Mouse (Mus musculus): Measurements from ENCODE around the gene Prkar2b. TPM values are rescaled to one million over a fixed set of nuclear protein-coding genes. Genes with fewer than 3 reads are reported as not detected.

Gene Prkar2b
- total and polyA plus RNA-seq, 2 experiments from 2014 or later = 132 to 182 TPM

GRCm38 (mm10) chr12:31989726-31990125 is 71.4 kb downstream of the Prkar2b start:
- H3K36me3 ChIP-seq (ENCODE audit: insufficient read depth, low read length) = peaks cover 3% of the 10 kb centered on the region; the same call in 1 of the 2 replicates
- ATAC-seq (ENCODE audit: low FRiP score) = no peak
- TF ChIP-seq CTCF (IDR thresholded peaks at IDR 0.05) = no peak
- no peaks in the 10 kb centered on the region for H3K9me3 ChIP-seq (ENCODE audit: low read length)
- H3K9ac ChIP-seq (replicated peaks; ENCODE audit: low read length, poor library complexity, severe bottlenecking) = no peak overlapping the region
- no peaks in the 10 kb centered on the region for H3K27me3 ChIP-seq (ENCODE audit: insufficient read depth, low read length)
- DNase-seq (ENCODE audit: low spot score) = no peak
- no peak overlapping the region for H3K4me2 ChIP-seq (ENCODE audit: low read depth, low read length, poor library complexity, severe bottlenecking)
- no peak overlapping the region for H3K4me3 ChIP-seq (ENCODE audit: low read depth, low read length)
- H3K4me1 ChIP-seq (ENCODE audit: insufficient read depth, low read length) = no peaks in the 10 kb centered on the region
- H3K27ac ChIP-seq (ENCODE audit: low read depth, low read length) = no peak overlapping the region

GRCm38 (mm10) chr12:31986463-31986862 is 74.6 kb downstream of the Prkar2b start:
- Histone ChIP-seq H3K27ac (ENCODE audit: low read depth, low read length) (no peak overlapping the region), H3K4me1 (ENCODE audit: insufficient read depth, low read length) (no peaks in the 10 kb centered on the region), H3K9me3 (ENCODE audit: low read length) (no peaks in the 10 kb centered on the region), H3K9ac (replicated peaks; ENCODE audit: low read length, poor library complexity, severe bottlenecking) (no peak overlapping the region), H3K36me3 (ENCODE audit: insufficient read depth, low read length) (peaks cover 3% of the 10 kb centered on the region; the same call in 1 of the 2 replicates), H3K4me2 (ENCODE audit: low read depth, low read length, poor library complexity, severe bottlenecking) (no peak overlapping the region), H3K27me3 (ENCODE audit: insufficient read depth, low read length) (no peaks in the 10 kb centered on the region), H3K4me3 (ENCODE audit: low read depth, low read length) (no peak overlapping the region)
- DNase-seq (ENCODE audit: low spot score) (no peak), ATAC-seq (ENCODE audit: low FRiP score) (no peak)
- WGBS = 90% methylated on average over 2 of the region's 2 CpGs
- no peak for TF ChIP-seq CTCF (IDR thresholded peaks at IDR 0.05)

GRCm38 (mm10) chr12:31985738-31986137 is 75.4 kb downstream of the Prkar2b start:
- Histone ChIP-seq H3K9ac (replicated peaks; ENCODE audit: low read length, poor library complexity, severe bottlenecking) (no peak overlapping the region), H3K4me3 (ENCODE audit: low read depth, low read length) (no peak overlapping the region), H3K27ac (ENCODE audit: low read depth, low read length) (no peak overlapping the region), H3K9me3 (ENCODE audit: low read length) (no peaks in the 10 kb centered on the region), H3K36me3 (ENCODE audit: insufficient read depth, low read length) (peaks cover 3% of the 10 kb centered on the region; the same call in 1 of the 2 replicates), H3K4me1 (ENCODE audit: insufficient read depth, low read length) (no peaks in the 10 kb centered on the region), H3K27me3 (ENCODE audit: insufficient read depth, low read length) (no peaks in the 10 kb centered on the region), H3K4me2 (ENCODE audit: low read depth, low read length, poor library complexity, severe bottlenecking) (no peak overlapping the region)
- 90% methylated on average over 6 of the region's 6 CpGs for WGBS
- TF ChIP-seq CTCF (IDR thresholded peaks at IDR 0.05) = no peak
- ATAC-seq (ENCODE audit: low FRiP score) (no peak), DNase-seq (ENCODE audit: low spot score) (no peak)

GRCm38 (mm10) chr12:31984664-31985063 is 76.4 kb downstream of the Prkar2b start:
- no peak for TF ChIP-seq CTCF (IDR thresholded peaks at IDR 0.05)
- Histone ChIP-seq H3K27ac (ENCODE audit: low read depth, low read length) (peak overlapping the region; percentile 43; the same call in 1 of the 2 replicates), H3K36me3 (ENCODE audit: insufficient read depth, low read length) (peaks cover 3% of the 10 kb centered on the region; the same call in 1 of the 2 replicates), H3K4me1 (ENCODE audit: insufficient read depth, low read length) (no peaks in the 10 kb centered on the region), H3K9me3 (ENCODE audit: low read length) (no peaks in the 10 kb centered on the region), H3K4me3 (ENCODE audit: low read depth, low read length) (no peak overlapping the region), H3K27me3 (ENCODE audit: insufficient read depth, low read length) (no peaks in the 10 kb centered on the region), H3K4me2 (ENCODE audit: low read depth, low read length, poor library complexity, severe bottlenecking) (no peak overlapping the region), H3K9ac (replicated peaks; ENCODE audit: low read length, poor library complexity, severe bottlenecking) (no peak overlapping the region)
- WGBS = 77% methylated on average over 12 of the region's 12 CpGs
- ATAC-seq (ENCODE audit: low FRiP score) (no peak), DNase-seq (ENCODE audit: low spot score) (no peak)

- no peak for ATAC-seq (ENCODE audit: low FRiP score)
- DNase-seq (ENCODE audit: low spot score) = peak; percentile 28
- no peak overlapping the region for H3K4me3 ChIP-seq (ENCODE audit: low read depth, low read length)
- no peak overlapping the region for H3K4me2 ChIP-seq (ENCODE audit: low read depth, low read length, poor library complexity, severe bottlenecking)
- peak overlapping the region; percentile 43; the same call in 1 of the 2 replicates for H3K27ac ChIP-seq (ENCODE audit: low read depth, low read length)
- peaks cover 3% of the 10 kb centered on the region; the same call in 1 of the 2 replicates for H3K36me3 ChIP-seq (ENCODE audit: insufficient read depth, low read length)
- TF ChIP-seq CTCF (IDR thresholded peaks at IDR 0.05) = no peak
- H3K27me3 ChIP-seq (ENCODE audit: insufficient read depth, low read length) = no peaks in the 10 kb centered on the region
- no peaks in the 10 kb centered on the region for H3K9me3 ChIP-seq (ENCODE audit: low read length)
- 56% methylated on average over 2 of the region's 2 CpGs for WGBS
- no peaks in the 10 kb centered on the region for H3K4me1 ChIP-seq (ENCODE audit: insufficient read depth, low read length)
- H3K9ac ChIP-seq (replicated peaks; ENCODE audit: low read length, poor library complexity, severe bottlenecking) = no peak overlapping the region
Measured at GRCm38 (mm10) chr12:31984206-31984605, 76.9 kb downstream of the Prkar2b start.

GRCm38 (mm10) chr12:31983769-31984168 is 77.3 kb downstream of the Prkar2b start:
- Histone ChIP-seq H3K27me3 (ENCODE audit: insufficient read depth, low read length) (no peaks in the 10 kb centered on the region), H3K4me1 (ENCODE audit: insufficient read depth, low read length) (no peaks in the 10 kb centered on the region), H3K4me2 (ENCODE audit: low read depth, low read length, poor library complexity, severe bottlenecking) (no peak overlapping the region), H3K9ac (replicated peaks; ENCODE audit: low read length, poor library complexity, severe bottlenecking) (no peak overlapping the region), H3K36me3 (ENCODE audit: insufficient read depth, low read length) (peaks cover 6% of the 10 kb centered on the region; the same call in 1 of the 2 replicates), H3K4me3 (ENCODE audit: low read depth, low read length) (no peak overlapping the region), H3K27ac (ENCODE audit: low read depth, low read length) (no peak overlapping the region), H3K9me3 (ENCODE audit: low read length) (no peaks in the 10 kb centered on the region)
- TF ChIP-seq CTCF (IDR thresholded peaks at IDR 0.05) = no peak
- ATAC-seq (ENCODE audit: low FRiP score) (no peak), DNase-seq (ENCODE audit: low spot score) (no peak)
- 47% methylated on average over 6 of the region's 6 CpGs for WGBS

Measured in midbrain, postnatal 0 days (tissue).